Mouse (Mus musculus): ENCODE measurements around the gene Rprd2.

DNA sequence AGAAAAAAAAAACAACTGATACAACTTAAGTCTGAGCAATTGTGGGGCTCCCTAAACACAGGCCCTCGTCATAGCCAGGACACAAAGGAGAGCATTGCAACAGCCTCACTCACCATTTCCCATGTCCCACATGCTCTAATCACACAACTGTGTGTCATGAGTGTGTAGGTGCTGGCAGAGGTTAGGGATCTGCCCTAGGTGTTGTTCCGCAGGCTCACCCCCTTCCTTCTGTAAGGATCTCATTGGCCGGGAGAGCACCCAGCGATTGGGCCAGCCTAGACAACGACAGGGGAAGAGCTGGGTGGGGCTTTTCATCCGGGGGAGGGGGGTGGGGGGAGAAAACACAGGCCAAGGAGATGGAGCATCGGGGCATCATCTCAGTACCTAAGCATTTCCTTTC lies 44.9 kb upstream of the Rprd2 start:
- TF ChIP-seq JUN (IDR thresholded peaks at IDR 0.05; ENCODE audit: insufficient read depth, low read depth, low read length) (no peak), CTCF (conservative IDR thresholded peaks at IDR 0.05 in 1 of 2, IDR thresholded peaks at IDR 0.05 in 1 of 2; ENCODE audit: low read depth in 2 of 2, low read length in 2 of 2) (no peak), ELF1 (IDR thresholded peaks at IDR 0.05; ENCODE audit: low read depth, low read length) (no peak), TBP (conservative IDR thresholded peaks at IDR 0.05; ENCODE audit: low read depth, low read length) (no peak), CHD1 (IDR thresholded peaks at IDR 0.05; ENCODE audit: low read depth, low read length) (no peak), POLR2A (IDR thresholded peaks at IDR 0.05; ENCODE audit: low read depth, low read length) (no peak), E2F4 (IDR thresholded peaks at IDR 0.05; ENCODE audit: insufficient replicate concordance, low read depth, low read length) (no peak)

Measured in CH12.LX (cell line).